Mouse (Mus musculus) embryonic facial prominence, embryonic 11.5 days (tissue): ENCODE data around the gene Sgf29. TPM values are rescaled to one million over a fixed set of nuclear protein-coding genes. Genes with fewer than 3 reads are reported as not detected.

Experiments
- ATAC-seq: fragments of 200-750 bp; cut with Nextera tagmentation; replicated peaks from 2 replicates; pipeline ENCODE4 v1.8.0; 2017; ENCODE audit warnings: low read depth; ENCODE audit not compliant: insufficient number of reproducible peaks, low FRiP score, low TSS enrichment
- DNase-seq: peaks from one replicate; pipeline ENCODE4 v3.0.0-alpha.2; 2015; ENCODE audit warnings: low spot score
- H3K27ac ChIP-seq: fragments of 300-500 bp; sonication (generic); replicated peaks from 2 replicates; pipeline ENCODE4 v1.5.1; 2014; ENCODE audit warnings: mild to moderate bottlenecking, low read depth, low read length, control low read depth
- H3K27me3 ChIP-seq: fragments of 300-500 bp; sonication (generic); 2 replicates; pipeline ENCODE4 v1.6.1; 2014; ENCODE audit warnings: mild to moderate bottlenecking, low read length, moderate library complexity, mixed read lengths; ENCODE audit not compliant: control insufficient read depth, insufficient read depth
- H3K36me3 ChIP-seq: fragments of 300-500 bp; sonication (generic); replicated peaks from 2 replicates; pipeline ENCODE4 v1.6.1; 2014; ENCODE audit warnings: low read depth, mild to moderate bottlenecking, low read length, moderate library complexity, mixed read lengths; ENCODE audit not compliant: control insufficient read depth, insufficient read depth
- H3K4me1 ChIP-seq: fragments of 300-500 bp; sonication (generic); 2 replicates; pipeline ENCODE4 v1.6.1; 2014; ENCODE audit warnings: low read length, mixed read lengths; ENCODE audit not compliant: control insufficient read depth, insufficient read depth
- H3K4me2 ChIP-seq: fragments of 300-500 bp; sonication (generic); 2 replicates; pipeline ENCODE4 v1.6.1; 2014; ENCODE audit warnings: low read depth, mild to moderate bottlenecking, control low read depth, low read length, moderate library complexity
- H3K4me3 ChIP-seq: fragments of 300-500 bp; sonication (generic); 2 replicates; pipeline ENCODE4 v1.5.1; 2014; ENCODE audit warnings: low read depth, low read length, control low read depth
- H3K9ac ChIP-seq: fragments of 300-500 bp; sonication (generic); replicated peaks from 2 replicates; pipeline ENCODE4 v1.6.1; 2014; ENCODE audit warnings: mild to moderate bottlenecking, control low read depth, low read length
- H3K9me3 ChIP-seq: fragments of 300-500 bp; sonication (generic); replicated peaks from 2 replicates; pipeline ENCODE4 v1.6.1; 2016; ENCODE audit warnings: mild to moderate bottlenecking, low read length, inconsistent platforms, mixed read lengths; ENCODE audit not compliant: control insufficient read depth
- WGBS: fragments of 180-500 bp; shearing (Covaris S2); extraction: QIAGEN DNeasy Blood & Tissue Kit; methylation state at CpG from one replicate; pipeline ENCODE4 v1.1.7; 2014; 5-methylcytosine and 5-hydroxymethylcytosine counted together
- polyA plus RNA-seq: library from polyadenylated mRNA; unstranded; fragments of >200 nt; fragmentation: Nextera tagmentation; extraction: Ambion mirVana; gene quantifications from 2 replicates; pipeline ENCODE4 v1.2.1, GENCODE M21; 2014

The Sgf29 gene
- 51.2 and 53.7 TPM in 2 replicates for polyA plus RNA-seq

- 1% methylated on average over 57 of the region's 57 CpGs for WGBS
Measured at GRCm38 (mm10) chr7:126649231-126650051, at the start of gene Sgf29. Gene Sgf29, plus strand, starts transcription at chr7:126649309.

GRCm38 (mm10) chr7:126601896-126602295, 47.2 kb upstream of the Sgf29 start:
- H3K27me3 ChIP-seq = no peaks in the 10 kb centered on the region
- no peak overlapping the region for H3K27ac ChIP-seq
- WGBS = 49% methylated on average over 4 of the region's 5 CpGs
- no peak overlapping the region for H3K4me2 ChIP-seq
- H3K4me3 ChIP-seq = no peak overlapping the region
- H3K4me1 ChIP-seq = no peaks in the 10 kb centered on the region
- H3K9ac ChIP-seq = no peak overlapping the region
- H3K9me3 ChIP-seq = no peaks in the 10 kb centered on the region
- ATAC-seq (no peak), DNase-seq (no peak)
- no peaks in the 10 kb centered on the region for H3K36me3 ChIP-seq

More at GRCm38 (mm10) chr7:126649231-126650051, at the start of gene Sgf29:
- H3K27ac ChIP-seq = peak within 1 kb of the TSS; percentile 80
- peak within 1 kb of the TSS; percentile 63 for H3K4me3 ChIP-seq
- ATAC-seq (peak; percentile 95), DNase-seq (peak; percentile 95)
- no peaks in the 10 kb centered on the region for H3K27me3 ChIP-seq
- no peaks in the 10 kb centered on the region for H3K4me1 ChIP-seq
- peak within 1 kb of the TSS; percentile 49 for H3K4me2 ChIP-seq
- no peaks in the 10 kb centered on the region for H3K9me3 ChIP-seq
- H3K36me3 ChIP-seq = no peaks in the 10 kb centered on the region
- peak within 1 kb of the TSS; percentile 81 for H3K9ac ChIP-seq

- Histone ChIP-seq H3K27ac (no peak overlapping the region), H3K4me3 (no peak overlapping the region), H3K4me1 (no peaks in the 10 kb centered on the region), H3K9me3 (no peaks in the 10 kb centered on the region), H3K4me2 (no peak overlapping the region), H3K36me3 (no peaks in the 10 kb centered on the region), H3K9ac (no peak overlapping the region), H3K27me3 (no peaks in the 10 kb centered on the region)
- 88% methylated on average over 3 of the region's 3 CpGs for WGBS
- ATAC-seq (no peak), DNase-seq (no peak)
Measured at GRCm38 (mm10) chr7:126602650-126603049, 46.5 kb upstream of the Sgf29 start.

GRCm38 (mm10) chr7:126606611-126607010, 42.5 kb upstream of the Sgf29 start:
- H3K4me2 ChIP-seq = no peak overlapping the region
- DNase-seq (no peak), ATAC-seq (no peak)
- 75% methylated on average over 5 of the region's 5 CpGs for WGBS
- H3K9me3 ChIP-seq = no peaks in the 10 kb centered on the region
- no peaks in the 10 kb centered on the region for H3K27me3 ChIP-seq
- no peaks in the 10 kb centered on the region for H3K4me1 ChIP-seq
- H3K27ac ChIP-seq = no peak overlapping the region
- no peak overlapping the region for H3K4me3 ChIP-seq
- no peaks in the 10 kb centered on the region for H3K36me3 ChIP-seq
- H3K9ac ChIP-seq = no peak overlapping the region

- Histone ChIP-seq H3K4me3 (no peak overlapping the region), H3K9me3 (no peaks in the 10 kb centered on the region), H3K4me2 (no peak overlapping the region), H3K4me1 (no peaks in the 10 kb centered on the region), H3K27me3 (no peaks in the 10 kb centered on the region), H3K9ac (no peak overlapping the region), H3K36me3 (no peaks in the 10 kb centered on the region), H3K27ac (no peak overlapping the region)
- ATAC-seq (no peak), DNase-seq (no peak)
- 66% methylated on average over 3 of the region's 3 CpGs for WGBS
Measured at GRCm38 (mm10) chr7:126607064-126607463, 42.0 kb upstream of the Sgf29 start.

- no peak for DNase-seq
- Histone ChIP-seq H3K36me3 (no peaks in the 10 kb centered on the region), H3K27ac (no peak overlapping the region), H3K9ac (no peak overlapping the region), H3K9me3 (no peaks in the 10 kb centered on the region), H3K4me3 (no peak overlapping the region), H3K4me2 (no peak overlapping the region), H3K4me1 (no peaks in the 10 kb centered on the region), H3K27me3 (no peaks in the 10 kb centered on the region)
- no peak for ATAC-seq
- 81% methylated on average over 5 of the region's 5 CpGs for WGBS
Measured at GRCm38 (mm10) chr7:126607796-126608195, 41.3 kb upstream of the Sgf29 start.

GRCm38 (mm10) chr7:126612736-126613135, 36.4 kb upstream of the Sgf29 start:
- 73% methylated on average over 3 of the region's 3 CpGs for WGBS
- DNase-seq = no peak
- H3K4me2 ChIP-seq = no peak overlapping the region
- H3K4me3 ChIP-seq = no peak overlapping the region
- H3K9ac ChIP-seq = no peak overlapping the region
- H3K27ac ChIP-seq = no peak overlapping the region
- no peaks in the 10 kb centered on the region for H3K9me3 ChIP-seq
- no peaks in the 10 kb centered on the region for H3K4me1 ChIP-seq
- H3K27me3 ChIP-seq = no peaks in the 10 kb centered on the region
- H3K36me3 ChIP-seq = no peaks in the 10 kb centered on the region
- ATAC-seq = no peak

- H3K4me3 ChIP-seq = no peak overlapping the region
- ATAC-seq (no peak), DNase-seq (no peak)
- H3K36me3 ChIP-seq = no peaks in the 10 kb centered on the region
- no peaks in the 10 kb centered on the region for H3K4me1 ChIP-seq
- no peak overlapping the region for H3K9ac ChIP-seq
- WGBS = 76% methylated on average over 3 of the region's 3 CpGs
- no peak overlapping the region for H3K4me2 ChIP-seq
- no peaks in the 10 kb centered on the region for H3K27me3 ChIP-seq
- no peaks in the 10 kb centered on the region for H3K9me3 ChIP-seq
- H3K27ac ChIP-seq = no peak overlapping the region
Measured at GRCm38 (mm10) chr7:126616707-126617106, 32.4 kb upstream of the Sgf29 start.
